Mouse (Mus musculus) midbrain, postnatal 0 days (tissue): ENCODE data around the gene 2210011C24Rik. TPM values are rescaled to one million over a fixed set of nuclear protein-coding genes. Genes with fewer than 3 reads are reported as not detected.

Experiments used
- ATAC-seq: fragments of 200-750 bp; cut with Nextera tagmentation; 2 replicates; pipeline ENCODE4 v1.8.0; 2017; ENCODE audit warnings: moderate number of reproducible peaks, mild to moderate bottlenecking, moderate TSS enrichment, moderate library complexity; ENCODE audit not compliant: low FRiP score
- DNase-seq: peaks from one replicate; pipeline ENCODE4 v3.0.0-alpha.2; 2015; ENCODE audit warnings: low spot score
- H3K27ac ChIP-seq: fragments of 300-500 bp; sonication (generic); 2 replicates; pipeline ENCODE4 v1.5.1; 2014; ENCODE audit warnings: low read depth, mild to moderate bottlenecking, low read length, mixed read lengths
- H3K27me3 ChIP-seq: fragments of 300-500 bp; sonication (generic); 2 replicates; pipeline ENCODE4 v1.6.1; 2014; ENCODE audit warnings: low read length, control low read depth, mixed read lengths; ENCODE audit not compliant: insufficient read depth
- H3K36me3 ChIP-seq: fragments of 300-500 bp; sonication (generic); 2 replicates; pipeline ENCODE4 v1.6.1; 2014; ENCODE audit warnings: low read length, control low read depth, mixed read lengths; ENCODE audit not compliant: insufficient read depth
- H3K4me1 ChIP-seq: fragments of 300-500 bp; sonication (generic); 2 replicates; pipeline ENCODE4 v1.6.1; 2014; ENCODE audit warnings: mild to moderate bottlenecking, control low read depth, antibody characterized with exemption, low read length, mixed read lengths; ENCODE audit not compliant: insufficient read depth
- H3K4me2 ChIP-seq: fragments of 300-500 bp; sonication (generic); 2 replicates; pipeline ENCODE4 v1.6.1; 2014; ENCODE audit warnings: low read depth, mild to moderate bottlenecking, low read length, mixed read lengths; ENCODE audit not compliant: poor library complexity, severe bottlenecking
- H3K4me3 ChIP-seq: fragments of 300-500 bp; sonication (generic); 2 replicates; pipeline ENCODE4 v1.5.1; 2014; ENCODE audit warnings: low read depth, mild to moderate bottlenecking, low read length, moderate library complexity
- H3K9ac ChIP-seq: fragments of 300-500 bp; sonication (generic); replicated peaks from 2 replicates; pipeline ENCODE4 v1.6.1; 2014; ENCODE audit warnings: mild to moderate bottlenecking, low read length, moderate library complexity, mixed read lengths; ENCODE audit not compliant: poor library complexity, severe bottlenecking
- H3K9me3 ChIP-seq: fragments of 300-500 bp; sonication (generic); 2 replicates; pipeline ENCODE4 v1.6.1; 2016; ENCODE audit warnings: low read length, control low read depth
- CTCF ChIP-seq: IDR thresholded peaks from 2 replicates; pipeline ENCODE4 v1.5.1; 2016; ENCODE audit warnings: antibody characterized with exemption, mild to moderate bottlenecking
- WGBS: fragments of 180-500 bp; shearing (Covaris S2); extraction: QIAGEN DNeasy Blood & Tissue Kit; methylation state at CpG from one replicate; pipeline ENCODE4 v1.1.7; 2014; 5-methylcytosine and 5-hydroxymethylcytosine counted together
- polyA plus RNA-seq: library from polyadenylated mRNA; unstranded; fragments of >200 nt; fragmentation: Nextera tagmentation; extraction: Ambion mirVana; gene quantifications from 2 replicates; pipeline ENCODE4 v1.2.1, GENCODE M21; 2015
- total RNA-seq: library from RNA; depleted of rRNA; stranded (reverse); fragments of >200 nt; gene quantifications from 2 replicates; pipeline ENCODE4 v1.2.3, GENCODE M21; 2014

2210011C24Rik gene
- total and polyA plus RNA-seq, 2 experiments from 2014 or later: 0.43 to 0.66 TPM

- Histone ChIP-seq H3K4me1 (no peaks in the 10 kb centered on the region), H3K9ac (peak overlapping the region; percentile 57), H3K4me2 (peak overlapping the region; percentile 95), H3K27ac (peak overlapping the region; percentile 68), H3K4me3 (peak overlapping the region; percentile 61), H3K36me3 (no peaks in the 10 kb centered on the region), H3K27me3 (no peaks in the 10 kb centered on the region), H3K9me3 (no peaks in the 10 kb centered on the region)
- DNase-seq (peak; percentile 95), ATAC-seq (peak; percentile 80)
- TF ChIP-seq CTCF: no peak
- under 1% methylated on average over 30 of the region's 30 CpGs for WGBS
Observed at GRCm38 (mm10) chr8:84004533-84005201, 7.3 kb downstream of the 2210011C24Rik start.

GRCm38 (mm10) chr8:84003612-84004246 lies 8.2 kb downstream of the 2210011C24Rik start:
- TF ChIP-seq CTCF: no peak
- Histone ChIP-seq H3K4me3 (peak overlapping the region; percentile 61), H3K27me3 (no peaks in the 10 kb centered on the region), H3K4me2 (peak overlapping the region; percentile 95), H3K9ac (no peak overlapping the region), H3K4me1 (peaks cover 5% of the 10 kb centered on the region; the same call in 1 of the 2 replicates), H3K27ac (no peak overlapping the region), H3K9me3 (no peaks in the 10 kb centered on the region), H3K36me3 (no peaks in the 10 kb centered on the region)
- DNase-seq (no peak), ATAC-seq (no peak)
- WGBS: 69% methylated on average over 6 of the region's 6 CpGs

GRCm38 (mm10) chr8:84002957-84003611 lies 8.9 kb downstream of the 2210011C24Rik start:
- Histone ChIP-seq H3K4me2 (no peak overlapping the region), H3K4me3 (no peak overlapping the region), H3K9me3 (no peaks in the 10 kb centered on the region), H3K27ac (no peak overlapping the region), H3K4me1 (peaks cover 5% of the 10 kb centered on the region; the same call in 1 of the 2 replicates), H3K27me3 (no peaks in the 10 kb centered on the region), H3K36me3 (no peaks in the 10 kb centered on the region), H3K9ac (no peak overlapping the region)
- ATAC-seq (no peak), DNase-seq (no peak)
- 58% methylated on average over 12 of the region's 12 CpGs for WGBS
- TF ChIP-seq CTCF: no peak

GRCm38 (mm10) chr8:84001281-84002000 lies 10.5 kb downstream of the 2210011C24Rik start, which contains the start of gene 1700067K01Rik:
Gene 1700067K01Rik (plus strand): TSS chr8:84001502.
- DNase-seq (no peak), ATAC-seq (no peak)
- WGBS: 35% methylated on average over 61 of the region's 61 CpGs
- H3K27ac ChIP-seq: no peak within 1 kb of the TSS
- H3K27me3 ChIP-seq: no peaks in the 10 kb centered on the region
- no peaks in the 10 kb centered on the region for H3K36me3 ChIP-seq
- H3K9ac ChIP-seq: peak within 1 kb of the TSS; percentile 24; the same call in 1 of the 2 replicates
- H3K9me3 ChIP-seq: no peaks in the 10 kb centered on the region
- TF ChIP-seq CTCF: no peak
- H3K4me2 ChIP-seq: peak within 1 kb of the TSS; percentile 12; the same call in 1 of the 2 replicates
- no peak within 1 kb of the TSS for H3K4me3 ChIP-seq
- peaks cover 5% of the 10 kb centered on the region; the same call in 1 of the 2 replicates for H3K4me1 ChIP-seq

- DNase-seq (no peak), ATAC-seq (no peak)
- no peak for TF ChIP-seq CTCF
- Histone ChIP-seq H3K9ac (no peak overlapping the region), H3K4me3 (no peak overlapping the region), H3K4me2 (no peak overlapping the region), H3K9me3 (no peaks in the 10 kb centered on the region), H3K4me1 (peaks cover 5% of the 10 kb centered on the region; the same call in 1 of the 2 replicates), H3K36me3 (no peaks in the 10 kb centered on the region), H3K27me3 (no peaks in the 10 kb centered on the region), H3K27ac (no peak overlapping the region)
- WGBS: 92% methylated on average over 2 of the region's 2 CpGs
Observed at GRCm38 (mm10) chr8:83999825-84000224, 12.1 kb downstream of the 2210011C24Rik start.
